Mouse (Mus musculus) mesoderm, embryonic 11.5 days (tissue): ENCODE data around the gene Rec8.
A peak's percentile ranks its signal among the peaks of the same experiment; 100 is the strongest.

ENCODE experiments used
- DNase-seq: peaks from one replicate; pipeline ENCODE4 v3.0.0-alpha.2; 2012; ENCODE audit warnings: low read depth, low spot score

The Rec8 gene

GRCm38 (mm10) chr14:55641291-55641690, 23.5 kb downstream of the Rec8 start:
- no peak for DNase-seq

- DNase-seq: no peak
Measured at GRCm38 (mm10) chr14:55642679-55643059, 24.8 kb downstream of the Rec8 start.

DNA sequence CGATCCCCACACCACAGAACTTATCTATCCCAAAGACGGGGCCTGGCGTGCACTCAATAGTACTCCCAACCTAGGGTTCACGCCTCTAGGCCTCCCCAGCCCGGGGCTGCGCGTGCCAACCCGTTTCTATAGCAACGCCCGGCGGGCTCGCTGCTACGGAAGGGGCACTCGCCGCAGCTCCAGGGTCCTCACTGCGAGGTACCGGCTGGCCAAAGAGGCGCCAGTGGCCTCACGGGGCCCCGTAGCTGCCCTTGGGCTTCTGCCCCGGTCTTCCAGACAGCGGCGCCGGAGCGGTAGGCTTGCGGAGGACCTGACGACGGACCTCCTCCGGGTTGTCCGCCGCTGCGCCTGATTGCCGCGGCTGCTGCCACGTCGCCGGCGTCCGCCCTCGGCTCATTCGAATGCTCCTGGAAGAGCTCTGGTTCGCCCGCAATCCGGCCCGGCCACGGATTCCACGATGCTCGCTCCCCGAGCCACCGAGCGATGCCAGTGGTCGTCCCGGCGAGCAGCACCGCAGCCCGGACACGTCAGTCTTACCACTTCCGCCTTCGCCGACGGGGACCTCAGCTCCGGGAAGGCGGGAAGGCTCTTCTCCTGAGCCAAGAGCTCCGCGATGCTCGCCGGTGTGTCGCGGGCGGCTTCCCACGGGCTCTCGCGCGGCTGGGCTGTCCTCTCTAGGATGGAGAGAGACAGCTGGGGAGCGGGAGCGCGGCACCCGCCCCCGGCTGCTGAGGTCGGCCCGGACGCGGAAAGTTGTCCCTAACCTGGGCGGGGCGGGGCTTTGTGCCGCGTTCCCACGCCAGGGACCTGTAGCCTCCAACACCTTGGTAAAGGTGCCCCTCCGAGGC, 25.4 kb downstream of the Rec8 start, which contains the start of gene Tm9sf1:
Gene Tm9sf1, minus strand, starts transcription at position 747 of the 848 bp plus-strand sequence.
- DNase-seq: peak; percentile 75

- peak; percentile 6 for DNase-seq
Measured at GRCm38 (mm10) chr14:55644261-55644888, 26.5 kb downstream of the Rec8 start.

GRCm38 (mm10) chr14:55649884-55650283, 32.0 kb downstream of the Rec8 start, which contains the start of gene Tssk4:
Gene Tssk4, plus strand, starts transcription at chr14:55650184.
- no peak for DNase-seq

DNA sequence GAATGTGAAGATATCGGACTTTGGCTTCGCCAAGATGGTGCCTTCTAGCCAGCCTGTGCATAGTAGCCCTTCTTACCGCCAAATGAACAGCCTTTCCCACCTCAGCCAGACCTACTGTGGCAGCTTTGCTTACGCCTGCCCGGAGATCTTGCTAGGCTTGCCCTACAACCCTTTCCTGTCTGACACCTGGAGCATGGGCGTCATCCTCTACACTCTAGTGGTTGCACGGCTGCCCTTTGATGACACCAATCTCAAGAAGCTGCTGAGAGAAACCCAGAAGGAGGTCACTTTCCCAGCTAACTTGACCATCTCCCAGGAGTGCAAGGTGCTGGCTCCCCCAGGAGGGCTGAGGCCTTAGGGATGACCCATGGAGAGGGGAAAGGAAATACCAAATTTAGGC, 33.7 kb downstream of the Rec8 start:
- no peak for DNase-seq

GRCm38 (mm10) chr14:55656935-55657334, 39.1 kb downstream of the Rec8 start:
- DNase-seq: no peak

GRCm38 (mm10) chr14:55658011-55658410, 40.2 kb downstream of the Rec8 start:
- no peak for DNase-seq

- DNase-seq: peak; percentile 76
Measured at GRCm38 (mm10) chr14:55659960-55660573, 42.2 kb downstream of the Rec8 start, which contains the start of gene Mdp1. Gene Mdp1, minus strand, starts transcription at chr14:55660508.

GRCm38 (mm10) chr14:55660636-55661035, 42.8 kb downstream of the Rec8 start:
- no peak for DNase-seq

DNA sequence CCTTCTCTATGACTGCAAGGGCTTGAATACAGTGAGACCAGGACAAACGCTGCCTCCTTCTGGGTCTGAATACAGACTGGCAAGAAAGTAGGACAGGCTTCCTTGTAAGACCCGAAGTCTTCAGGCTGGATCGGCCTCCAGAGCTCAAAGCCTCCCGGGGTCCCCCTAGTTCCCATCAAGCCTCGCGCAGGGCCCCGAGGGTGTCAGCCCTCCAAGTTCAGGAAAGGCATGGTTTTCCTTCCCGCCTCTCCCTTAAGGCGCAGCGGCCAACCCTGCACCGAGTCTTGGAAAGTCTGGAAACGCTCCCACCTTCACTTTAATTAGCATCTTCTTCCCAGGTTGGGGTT, 53.6 kb downstream of the Rec8 start:
- DNase-seq: no peak

- peak; percentile 93 for DNase-seq
Measured at GRCm38 (mm10) chr14:55671833-55672740, 54.2 kb downstream of the Rec8 start, which contains the start of the genes Gmpr2 and Nedd8. Gene Gmpr2, plus strand, starts transcription at chr14:55671941. Gene Nedd8, minus strand, starts transcription at chr14:55672124.

- DNase-seq: no peak
Measured at GRCm38 (mm10) chr14:55672741-55673060, 54.9 kb downstream of the Rec8 start.
